Mouse (Mus musculus) bone marrow, adult 2 months (tissue): ENCODE measurements around the gene Gfi1b. TPM values are rescaled to one million over a fixed set of nuclear protein-coding genes. Genes with fewer than 3 reads are reported as not detected.

Experiments used
- H3K27ac ChIP-seq: fragments of 200-500 bp; 2 replicates; pipeline ENCODE4 v1.5.1; 2012; ENCODE audit warnings: low read depth, mild to moderate bottlenecking, control low read depth, inconsistent platforms, low read length; ENCODE audit not compliant: control insufficient read depth, poor library complexity, insufficient read depth
- H3K4me1 ChIP-seq: fragments of 200-500 bp; 2 replicates; pipeline ENCODE4 v1.6.1; 2011; ENCODE audit warnings: low read length; ENCODE audit not compliant: control insufficient read depth, insufficient read depth
- H3K4me3 ChIP-seq: fragments of 200-500 bp; replicated peaks from 2 replicates; pipeline ENCODE3; 2011; ENCODE audit warnings: mild to moderate bottlenecking, low read depth, low read length, control low read depth; ENCODE audit not compliant: control insufficient read depth
- CTCF ChIP-seq: fragments of 200-500 bp; IDR thresholded peaks from 2 replicates; pipeline ENCODE4 v1.5.1; 2011; ENCODE audit warnings: low read length, control low read depth; ENCODE audit not compliant: control insufficient read depth, insufficient read depth
- POLR2A ChIP-seq: fragments of 200-500 bp; IDR thresholded peaks from 2 replicates; pipeline ENCODE4 v1.6.1; 2011; ENCODE audit warnings: low read depth, mild to moderate bottlenecking, control low read depth, low read length, borderline replicate concordance; ENCODE audit not compliant: control insufficient read depth
- WGBS: fragments of 180-500 bp; shearing (Covaris S2); methylation state at CpG from one replicate; pipeline ENCODE4 v1.1.7; 2018; 5-methylcytosine and 5-hydroxymethylcytosine counted together
- polyA plus RNA-seq: library from polyadenylated mRNA; stranded (reverse); fragments of >200 nt; gene quantifications from 2 replicates; pipeline ENCODE4 v1.2.4, GENCODE M21; 2011; ENCODE audit warnings: low replicate concordance; ENCODE audit not compliant: missing spikeins, insufficient read depth, insufficient read length

Gene Gfi1b
- polyA plus RNA-seq, 1 experiment, result 62.0 TPM

- Histone ChIP-seq H3K27ac (peak overlapping the region; percentile 55), H3K4me3 (no peak overlapping the region), H3K4me1 (peaks cover 12% of the 10 kb centered on the region)
- TF ChIP-seq CTCF (no peak), POLR2A (no peak)
- WGBS, result 12% methylated on average over 6 of the region's 6 CpGs
Observed at GRCm38 (mm10) chr2:28599569-28599900, 22.2 kb downstream of the Gfi1b start.

GRCm38 (mm10) chr2:28598692-28599568 is 22.9 kb downstream of the Gfi1b start:
- H3K4me3 ChIP-seq, result no peak overlapping the region
- 11% methylated on average over 12 of the region's 12 CpGs for WGBS
- peak overlapping the region; percentile 55 for H3K27ac ChIP-seq
- TF ChIP-seq POLR2A, result no peak
- no peak for TF ChIP-seq CTCF
- peaks cover 12% of the 10 kb centered on the region for H3K4me1 ChIP-seq

GRCm38 (mm10) chr2:28597733-28598547 is 23.8 kb downstream of the Gfi1b start:
- Histone ChIP-seq H3K27ac (peak overlapping the region; percentile 83), H3K4me3 (no peak overlapping the region), H3K4me1 (peaks cover 12% of the 10 kb centered on the region)
- 19% methylated on average over 7 of the region's 7 CpGs for WGBS
- TF ChIP-seq CTCF (no peak), POLR2A (no peak)

- WGBS, result 76% methylated on average over 7 of the region's 7 CpGs
- TF ChIP-seq POLR2A (no peak), CTCF (peak; percentile 60)
- Histone ChIP-seq H3K4me1 (peaks cover 12% of the 10 kb centered on the region), H3K4me3 (no peak overlapping the region), H3K27ac (peak overlapping the region; percentile 83; the same call in 1 of the 2 replicates)
Observed at GRCm38 (mm10) chr2:28596998-28597397, 24.8 kb downstream of the Gfi1b start.

GRCm38 (mm10) chr2:28596021-28596420 is 25.8 kb downstream of the Gfi1b start:
- peaks cover 12% of the 10 kb centered on the region for H3K4me1 ChIP-seq
- no peak overlapping the region for H3K4me3 ChIP-seq
- WGBS, result 45% methylated on average over 7 of the region's 7 CpGs

GRCm38 (mm10) chr2:28592809-28593208 is 29.0 kb downstream of the Gfi1b start:
- no peak for TF ChIP-seq POLR2A
- peak; percentile 98 for TF ChIP-seq CTCF
- WGBS, result 5% methylated on average over 15 of the region's 15 CpGs
- H3K4me3 ChIP-seq, result no peak overlapping the region
- H3K4me1 ChIP-seq, result peaks cover 3% of the 10 kb centered on the region
- no peak overlapping the region for H3K27ac ChIP-seq

More at GRCm38 (mm10) chr2:28596021-28596420, 25.8 kb downstream of the Gfi1b start:
- H3K27ac ChIP-seq, result peak overlapping the region; percentile 30; the same call in 1 of the 2 replicates
- TF ChIP-seq CTCF (no peak), POLR2A (no peak)

- H3K27ac ChIP-seq, result no peak overlapping the region
- no peaks in the 10 kb centered on the region for H3K4me1 ChIP-seq
- TF ChIP-seq POLR2A (no peak), CTCF (no peak)
- 10% methylated on average over 2 of the region's 2 CpGs for WGBS
- H3K4me3 ChIP-seq, result no peak overlapping the region
Observed at GRCm38 (mm10) chr2:28591479-28591878, 30.3 kb downstream of the Gfi1b start.

GRCm38 (mm10) chr2:28588574-28588973 is 33.2 kb downstream of the Gfi1b start:
- TF ChIP-seq POLR2A (no peak), CTCF (no peak)
- no peak overlapping the region for H3K27ac ChIP-seq
- WGBS, result 29% methylated on average over 1 of the region's 1 CpGs
- H3K4me1 ChIP-seq, result no peaks in the 10 kb centered on the region
- no peak overlapping the region for H3K4me3 ChIP-seq
